Mouse (Mus musculus): ENCODE data around the gene Galnt2.

DNA sequence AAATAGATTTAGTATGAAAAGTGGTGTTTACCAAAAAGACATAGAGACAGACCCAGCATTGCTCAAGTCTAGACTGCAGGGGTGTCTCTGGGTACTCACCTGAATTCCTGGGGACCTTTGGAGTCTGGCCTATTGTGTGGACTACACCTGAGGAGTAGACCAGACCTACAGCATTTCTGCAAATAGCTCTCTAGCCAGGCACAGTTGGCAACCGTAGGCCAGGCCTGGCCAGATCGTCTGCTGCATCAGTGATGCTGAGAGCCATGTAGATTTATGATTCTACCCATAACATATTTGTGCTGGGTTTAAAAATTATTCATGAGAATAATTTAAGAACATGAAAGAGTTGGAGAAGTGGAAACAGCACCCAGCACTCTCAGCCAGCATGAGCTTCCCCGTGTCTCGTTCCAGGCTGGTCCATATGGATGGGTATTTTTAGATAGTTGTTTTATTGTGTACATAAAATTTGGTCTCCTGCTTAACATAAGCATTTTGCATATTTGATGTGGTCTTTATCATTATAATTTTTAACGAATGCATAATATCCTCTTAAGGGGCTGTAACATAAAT, 58.4 kb downstream of the Galnt2 start:
- TF ChIP-seq ZNF384 (IDR thresholded peaks at IDR 0.05; ENCODE audit: low read depth, low read length) (no peak), SIN3A (IDR thresholded peaks at IDR 0.05; ENCODE audit: low read length) (no peak), CTCF (conservative IDR thresholded peaks at IDR 0.05 in 1 of 2, IDR thresholded peaks at IDR 0.05 in 1 of 2; ENCODE audit: low read depth in 2 of 2, low read length in 2 of 2) (no peak), POLR2AphosphoS2 (IDR thresholded peaks at IDR 0.05; ENCODE audit: low read depth, low read length) (no peak), KAT2A (IDR thresholded peaks at IDR 0.05; ENCODE audit: insufficient replicate concordance, low read length) (no peak), POLR2A (IDR thresholded peaks at IDR 0.05; ENCODE audit: low read depth, low read length) (no peak), CHD1 (IDR thresholded peaks at IDR 0.05; ENCODE audit: low read depth, low read length) (no peak), ZKSCAN1 (IDR thresholded peaks at IDR 0.05; ENCODE audit: borderline replicate concordance, low read depth, low read length) (no peak), MXI1 (IDR thresholded peaks at IDR 0.05; ENCODE audit: low read depth, low read length) (no peak), ZMIZ1 (IDR thresholded peaks at IDR 0.05; ENCODE audit: low read depth, low read length) (no peak), USF1 (IDR thresholded peaks at IDR 0.05; ENCODE audit: low read depth, low read length) (no peak), EP300 (IDR thresholded peaks at IDR 0.05; ENCODE audit: low read length) (no peak)

Data from CH12.LX (cell line).